Mouse (Mus musculus): ENCODE results near the gene Ccnl2.
"Not testable (repeated sequence)": the region's sequence is repeated elsewhere in the genome, so short reads cannot be mapped to it uniquely, and the experiment has no call there.

Gene Ccnl2

DNA sequence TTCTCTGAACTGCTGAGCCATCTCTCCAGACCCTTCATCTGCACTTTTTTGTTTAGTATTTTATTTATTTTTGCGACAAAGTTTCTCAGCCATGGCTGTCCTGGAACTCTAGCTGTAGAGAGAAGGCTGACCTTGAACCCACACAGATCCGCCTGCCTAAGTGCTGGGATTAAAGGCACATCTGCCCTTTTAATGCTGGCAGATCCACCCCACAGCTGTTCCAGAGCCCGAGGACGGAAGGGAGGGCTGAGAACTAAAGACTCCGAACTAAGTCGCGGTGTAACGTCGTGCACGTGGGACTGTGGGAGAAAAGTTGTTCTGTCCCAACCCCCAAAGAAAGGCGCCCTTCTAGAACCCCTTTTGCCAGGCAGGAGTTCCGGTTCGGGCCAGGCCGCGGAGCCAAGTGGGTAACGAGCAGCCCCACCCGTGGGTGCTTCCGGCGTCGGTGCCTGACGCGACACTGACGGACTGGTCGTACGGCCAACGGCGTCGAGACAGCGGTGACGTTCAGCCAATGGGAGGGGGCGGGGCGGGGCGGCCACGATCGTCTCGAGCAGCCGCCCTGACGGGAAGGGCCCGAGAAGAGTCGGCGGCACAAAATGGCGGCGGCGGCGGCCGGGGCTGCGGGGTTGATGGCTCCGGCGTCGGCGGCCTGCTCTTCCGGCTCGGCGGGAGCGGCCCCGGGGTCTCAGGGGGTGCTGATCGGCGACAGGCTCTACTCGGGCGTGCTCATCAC is at the start of gene Ccnl2:
Ccnl2 (plus strand) TSS at position 561 of the 736 bp plus-strand sequence.
- peak; percentile 94 for DNase-seq (ENCODE audit: low read depth, low spot score)

- no peak for DNase-seq (ENCODE audit: low read depth, low spot score)
Observed at GRCm38 (mm10) chr4:155769496-155769879, 42.8 kb upstream of the Ccnl2 start.

- DNase-seq (ENCODE audit: low read depth, low spot score) = peak; percentile 88
Observed at GRCm38 (mm10) chr4:155769880-155770512, 42.3 kb upstream of the Ccnl2 start.

- DNase-seq (ENCODE audit: low read depth, low spot score) = no peak
Observed at GRCm38 (mm10) chr4:155770626-155771025, 41.7 kb upstream of the Ccnl2 start.

- DNase-seq (ENCODE audit: low read depth, low spot score) = no peak
Observed at GRCm38 (mm10) chr4:155771706-155772105, 40.6 kb upstream of the Ccnl2 start.

DNA sequence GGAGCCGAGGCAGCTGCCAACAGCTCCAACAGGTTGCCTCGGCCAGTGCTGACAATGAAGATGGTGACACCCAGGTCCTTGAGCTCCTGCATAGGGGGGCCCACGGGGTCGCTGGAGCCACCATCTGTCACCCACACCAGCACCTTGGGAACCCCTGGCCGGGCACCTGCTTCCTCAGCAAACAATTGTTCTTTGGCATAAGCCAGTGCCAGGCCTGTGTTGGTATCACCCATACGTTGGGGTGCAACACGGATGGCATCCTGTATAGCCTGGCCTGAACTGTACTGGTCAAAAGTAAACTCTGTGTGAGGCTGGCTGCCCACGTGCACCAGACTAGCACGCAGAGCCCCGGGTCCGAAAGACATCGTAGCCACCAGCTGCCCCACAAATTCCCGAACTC is 39.5 kb upstream of the Ccnl2 start:
- no peak for DNase-seq (ENCODE audit: low read depth, low spot score)

- DNase-seq (ENCODE audit: low read depth, low spot score) = no peak
Observed at GRCm38 (mm10) chr4:155773335-155774078, 38.8 kb upstream of the Ccnl2 start.

DNA sequence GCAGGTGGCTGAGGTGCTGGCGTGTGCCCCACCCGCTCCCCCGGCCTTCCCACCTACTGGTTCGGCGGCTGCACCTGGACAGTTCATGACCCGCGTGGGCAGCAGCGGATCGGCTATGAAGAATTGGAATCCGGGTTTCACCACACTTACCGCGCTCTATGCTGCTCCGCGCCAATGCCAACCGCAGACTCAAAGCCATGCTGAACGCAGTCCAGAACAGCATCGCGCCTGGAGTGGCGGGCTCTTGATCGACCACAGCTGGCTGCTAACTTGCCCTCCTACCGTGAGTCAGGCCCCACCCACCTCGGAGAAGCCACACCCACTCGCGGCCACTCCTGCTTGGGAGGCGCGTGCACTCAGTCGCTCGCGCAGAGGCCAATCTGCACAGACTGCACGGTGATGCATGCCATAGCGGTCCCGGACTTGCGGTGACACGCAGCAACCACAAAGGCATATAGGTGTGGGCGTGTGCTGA is 38.0 kb upstream of the Ccnl2 start, which contains the start of gene Vwa1:
Vwa1 (minus strand) TSS at position 419 of the 475 bp plus-strand sequence.
- DNase-seq (ENCODE audit: low read depth, low spot score) = peak; percentile 85

GRCm38 (mm10) chr4:155774971-155775740 is 37.1 kb upstream of the Ccnl2 start:
- no peak for DNase-seq (ENCODE audit: low read depth, low spot score)

DNA sequence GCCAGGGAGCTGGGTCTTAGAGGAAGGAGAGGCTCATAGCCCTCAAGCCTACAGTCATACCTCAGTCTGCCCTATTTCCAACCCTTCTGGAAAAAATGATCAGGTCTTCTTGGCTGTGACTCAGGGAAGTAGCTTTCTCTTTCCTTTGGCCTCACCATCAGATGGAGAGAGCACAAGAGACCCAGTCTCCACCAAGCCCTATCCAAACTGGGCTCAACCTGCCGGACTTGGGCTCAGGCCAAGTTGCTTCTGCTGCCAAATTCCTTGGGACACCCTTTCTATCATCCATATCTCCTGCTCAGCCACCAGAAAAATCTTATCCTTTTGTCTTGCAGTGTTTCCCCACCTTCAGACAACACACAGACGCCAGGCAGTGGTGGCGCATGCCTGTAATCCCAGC is 36.4 kb upstream of the Ccnl2 start:
- no peak for DNase-seq (ENCODE audit: low read depth, low spot score)

DNA sequence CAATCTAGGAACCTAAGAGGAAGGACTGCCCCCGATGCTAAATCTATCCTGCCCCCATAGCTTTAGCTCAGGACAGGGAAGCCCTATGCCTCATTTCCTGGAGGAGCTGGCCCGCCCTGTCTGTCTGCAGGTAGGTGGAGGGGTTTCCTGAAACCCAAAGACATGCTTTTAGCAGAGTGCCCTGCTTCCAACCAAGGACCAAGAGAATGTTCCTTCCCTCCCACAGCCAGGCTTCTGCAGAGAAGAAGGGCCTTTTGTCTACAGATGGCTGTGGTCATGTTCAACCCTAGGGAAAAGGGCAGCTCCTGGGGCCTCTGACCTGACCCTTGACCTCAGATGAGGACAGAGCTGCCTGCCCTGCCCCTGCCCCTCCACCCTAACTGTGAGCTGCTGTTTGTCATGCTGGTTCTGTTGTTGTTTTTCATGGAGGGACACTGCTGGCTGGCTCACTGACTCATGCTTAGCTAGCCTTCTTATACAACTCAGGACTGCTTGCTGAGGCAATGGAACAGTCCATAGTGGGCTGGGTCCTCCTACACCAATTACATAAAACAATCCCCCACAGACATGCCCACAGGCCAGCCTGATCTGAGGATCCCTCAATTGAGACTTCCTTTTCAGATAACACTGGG is 35.5 kb upstream of the Ccnl2 start:
- DNase-seq (ENCODE audit: low read depth, low spot score) = no peak

DNA sequence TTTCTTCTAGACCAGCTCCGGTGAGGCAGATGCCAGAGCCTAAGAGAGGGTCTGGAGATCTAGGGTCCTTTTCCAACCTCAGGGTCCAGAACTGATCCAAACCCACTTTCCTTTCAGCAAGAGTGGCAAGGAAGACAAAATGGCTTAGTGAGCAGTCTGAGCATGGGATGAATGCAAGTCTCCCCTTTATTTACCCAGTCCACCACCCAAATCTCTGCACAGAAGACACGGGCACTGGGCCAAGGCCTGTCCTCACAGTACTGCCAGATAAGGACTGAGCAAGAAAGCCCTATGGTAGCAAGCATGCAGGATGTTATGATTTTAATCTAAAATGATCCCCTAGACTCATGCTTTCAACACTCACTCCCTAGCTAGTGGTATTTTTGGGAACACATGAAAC is 34.5 kb upstream of the Ccnl2 start:
- no peak for DNase-seq (ENCODE audit: low read depth, low spot score)

- DNase-seq (ENCODE audit: low read depth, low spot score) = no peak
Observed at GRCm38 (mm10) chr4:155779498-155779897, 32.8 kb upstream of the Ccnl2 start.

DNA sequence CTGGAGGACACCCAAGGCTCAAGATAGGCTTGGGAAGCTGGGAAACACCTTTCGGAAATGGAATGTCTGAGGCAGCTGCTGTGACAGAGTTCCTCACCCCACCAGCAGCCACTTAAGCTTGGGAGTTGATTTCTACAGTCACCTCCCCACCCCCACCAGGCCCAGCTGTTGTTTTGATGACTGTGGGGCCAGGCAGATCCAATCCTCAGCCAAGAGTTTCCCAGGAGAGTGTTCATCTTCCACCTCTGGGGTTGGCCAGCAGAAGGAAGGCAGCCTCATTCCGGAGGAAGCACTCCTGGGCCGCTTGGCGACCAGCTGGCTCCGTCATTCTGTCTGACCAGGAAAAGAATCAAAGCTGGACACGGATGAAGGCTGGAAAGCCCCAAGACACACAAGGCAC is 31.4 kb upstream of the Ccnl2 start:
- peak; percentile 45 for DNase-seq (ENCODE audit: low read depth, low spot score)

DNA sequence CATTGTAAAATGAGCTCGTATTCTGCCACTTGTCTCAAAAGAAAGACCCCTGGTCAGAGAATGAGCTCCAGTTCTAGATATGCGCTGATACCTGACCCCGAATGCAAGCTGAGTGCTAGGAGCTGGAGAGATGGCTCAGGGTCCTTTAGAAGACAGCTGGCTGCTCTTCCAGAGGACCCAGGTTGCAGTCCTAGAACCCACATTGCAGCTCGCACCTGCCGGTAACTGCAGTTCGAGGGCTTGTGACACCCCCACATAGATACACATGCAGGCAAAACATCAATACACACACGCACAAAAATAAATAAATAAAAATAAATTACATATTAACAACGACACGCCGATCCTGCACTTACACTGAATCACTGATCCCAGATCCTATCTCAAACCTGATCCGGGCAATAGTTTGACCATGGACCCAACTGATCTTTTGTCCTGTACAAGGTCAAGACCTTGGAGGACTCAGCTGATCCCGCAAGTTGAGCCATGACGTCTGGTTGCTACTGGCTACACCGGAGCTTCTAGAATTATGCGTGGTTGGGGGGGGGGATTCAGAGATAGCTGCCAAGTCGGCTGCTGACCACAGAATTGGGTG is 28.7 kb upstream of the Ccnl2 start:
- no peak for DNase-seq (ENCODE audit: low read depth, low spot score)

GRCm38 (mm10) chr4:155784081-155784701 is 28.1 kb upstream of the Ccnl2 start:
- DNase-seq (ENCODE audit: low read depth, low spot score) = peak; percentile 74

DNA sequence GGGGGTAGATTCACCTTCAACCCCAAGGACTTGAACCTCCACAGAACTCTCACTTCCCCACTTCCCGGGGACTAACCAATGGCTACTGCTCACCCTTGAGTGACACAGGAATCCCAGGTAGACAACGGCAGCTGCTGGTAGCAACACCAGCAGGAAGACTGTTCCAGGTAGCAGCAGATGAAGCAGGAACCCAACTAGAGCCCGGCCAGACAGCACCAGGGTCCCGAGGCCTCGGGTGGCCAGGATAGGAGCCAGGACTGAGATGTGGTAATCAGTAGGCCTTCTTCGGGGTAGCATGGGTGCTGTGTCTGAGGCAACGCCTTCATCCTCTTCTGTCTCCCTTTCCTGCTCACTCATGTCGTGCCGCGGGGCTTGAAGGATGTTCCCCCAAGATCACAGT is 27.0 kb upstream of the Ccnl2 start:
- no peak for DNase-seq (ENCODE audit: low read depth, low spot score)

GRCm38 (mm10) chr4:155785819-155786218 is 26.5 kb upstream of the Ccnl2 start, which contains the start of gene Tmem88b:
Tmem88b (minus strand) TSS chr4:155785874.
- DNase-seq (ENCODE audit: low read depth, low spot score) = no peak

DNA sequence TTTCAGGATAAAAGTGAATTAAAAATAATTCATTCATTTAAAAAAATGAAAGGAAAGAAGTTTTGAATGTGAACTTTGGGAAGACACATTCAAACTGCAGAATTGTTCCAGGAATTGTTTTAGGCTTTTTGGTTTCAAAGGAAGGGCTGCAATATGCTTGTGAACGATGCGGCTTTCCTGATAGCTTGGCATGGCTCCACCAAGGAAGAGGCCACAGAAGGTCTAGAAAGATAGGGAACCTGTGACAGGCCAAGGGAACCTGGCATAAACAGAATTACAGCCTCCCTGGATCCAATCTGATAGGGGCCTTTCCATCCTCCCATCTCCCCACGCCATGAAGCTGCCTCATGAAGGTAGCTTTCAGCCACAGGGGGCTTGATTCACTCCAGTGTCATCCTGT is 24.0 kb upstream of the Ccnl2 start:
- DNase-seq (ENCODE audit: low read depth, low spot score) = no peak

DNA sequence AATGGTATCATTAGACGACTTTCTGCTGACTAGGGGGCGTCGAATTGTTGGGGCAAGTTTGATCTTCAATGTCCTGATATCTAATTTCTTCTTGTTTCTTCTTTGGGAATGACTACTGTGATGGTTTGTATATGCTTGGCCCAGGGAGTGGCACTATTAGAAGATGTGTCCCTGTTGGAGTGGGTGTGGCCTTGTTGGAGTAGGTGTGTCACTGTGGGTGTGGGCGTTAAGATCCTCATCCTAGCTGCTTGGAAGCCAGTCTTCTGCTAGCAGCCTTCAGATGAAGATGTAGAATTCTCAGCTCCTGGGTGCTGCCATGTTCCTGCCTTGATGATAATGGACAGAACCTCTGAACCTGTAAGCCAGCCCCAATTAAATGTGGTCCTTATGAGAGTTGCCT is 23.5 kb upstream of the Ccnl2 start:
- DNase-seq (ENCODE audit: low read depth, low spot score) = not testable (repeated sequence)
